Mouse (Mus musculus): ENCODE measurements around the gene Maats1.

The Maats1 gene

GRCm38 (mm10) chr16:38288851-38289250, 53.1 kb downstream of the Maats1 start:
- DNase-seq, result no peak

GRCm38 (mm10) chr16:38287762-38288161, 54.2 kb downstream of the Maats1 start:
- DNase-seq, result no peak

- no peak for DNase-seq
These were observed 54.6 kb downstream of the Maats1 start for GRCm38 (mm10) chr16:38287357-38287756.

- no peak for DNase-seq
These were observed 55.4 kb downstream of the Maats1 start for GRCm38 (mm10) chr16:38286541-38286940.

GRCm38 (mm10) chr16:38285801-38286200, 56.1 kb downstream of the Maats1 start:
- no peak for DNase-seq

GRCm38 (mm10) chr16:38283300-38283699, 58.6 kb downstream of the Maats1 start:
- no peak for DNase-seq

GRCm38 (mm10) chr16:38282559-38283160, 59.3 kb downstream of the Maats1 start:
- DNase-seq, result no peak

- DNase-seq, result no peak
These were observed 61.0 kb downstream of the Maats1 start for GRCm38 (mm10) chr16:38280951-38281350.

- no peak for DNase-seq
These were observed 62.1 kb downstream of the Maats1 start for GRCm38 (mm10) chr16:38279794-38280193.

GRCm38 (mm10) chr16:38274737-38275136, 67.2 kb downstream of the Maats1 start:
- no peak for DNase-seq

- DNase-seq, result no peak
These were observed 69.5 kb downstream of the Maats1 start for GRCm38 (mm10) chr16:38272483-38272882.

GRCm38 (mm10) chr16:38271601-38272000, 70.3 kb downstream of the Maats1 start:
- DNase-seq, result no peak

- DNase-seq, result no peak
These were observed 86.0 kb downstream of the Maats1 start for GRCm38 (mm10) chr16:38255927-38256326.

- DNase-seq, result no peak
These were observed 86.8 kb downstream of the Maats1 start for GRCm38 (mm10) chr16:38255107-38255506.

GRCm38 (mm10) chr16:38254001-38254400, 87.9 kb downstream of the Maats1 start:
- DNase-seq, result peak; percentile 39 to 48

- DNase-seq, result no peak
These were observed 91.5 kb downstream of the Maats1 start for GRCm38 (mm10) chr16:38250467-38250866.

- no peak for DNase-seq
These were observed 93.5 kb downstream of the Maats1 start for GRCm38 (mm10) chr16:38248331-38248961.
